Mouse (Mus musculus): ENCODE results near the gene Degs2. TPM values are rescaled to one million over a fixed set of nuclear protein-coding genes. Genes with fewer than 3 reads are reported as not detected.
"Not testable (repeated sequence)": the region's sequence is repeated elsewhere in the genome, so short reads cannot be mapped to it uniquely, and the experiment has no call there.

Degs2 gene
- polyA plus RNA-seq, 1 experiment from 2014 or later: 12.1 TPM

GRCm38 (mm10) chr12:108734386-108734785 is 32.3 kb upstream of the Degs2 start:
- Histone ChIP-seq H3K4me2 (replicated peaks; ENCODE audit: low read depth, low read length) (no peak overlapping the region), H3K4me1 (ENCODE audit: insufficient read depth, low read length) (no peaks in the 10 kb centered on the region), H3K36me3 (ENCODE audit: insufficient read depth, low read length) (no peaks in the 10 kb centered on the region), H3K4me3 (ENCODE audit: low read length) (no peak overlapping the region), H3K9me3 (ENCODE audit: low read length) (no peaks in the 10 kb centered on the region), H3K27me3 (ENCODE audit: insufficient read depth, low read length) (no peaks in the 10 kb centered on the region), H3K27ac (ENCODE audit: low read length) (no peak overlapping the region), H3K9ac (replicated peaks; ENCODE audit: low read length) (no peak overlapping the region)
- 89% methylated on average over 2 of the region's 2 CpGs for WGBS
- no peak for ATAC-seq (ENCODE audit: low FRiP score, low TSS enrichment)

DNA sequence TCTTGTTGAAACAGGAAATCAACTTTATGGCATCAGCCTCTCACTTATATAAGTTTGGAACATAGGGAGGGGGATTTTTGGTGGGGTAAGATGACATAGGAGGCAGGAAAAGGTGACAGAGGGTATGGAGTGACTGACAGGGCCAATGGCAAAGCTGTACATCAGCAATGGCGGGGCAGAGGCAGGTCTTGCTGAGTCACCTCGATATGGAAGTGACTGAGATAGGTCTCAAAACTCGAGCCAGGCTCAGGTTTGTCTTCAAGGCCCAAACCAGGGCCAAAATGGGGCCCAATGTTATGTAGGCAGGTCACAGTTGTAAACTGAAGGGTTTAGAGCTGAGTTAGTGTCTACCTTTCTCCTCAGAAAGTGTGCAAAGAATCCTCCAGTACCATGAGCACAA is 21.7 kb upstream of the Degs2 start:
- Histone ChIP-seq H3K4me3 (ENCODE audit: low read length) (no peak overlapping the region), H3K27me3 (ENCODE audit: insufficient read depth, low read length) (no peaks in the 10 kb centered on the region), H3K9me3 (ENCODE audit: low read length) (peaks cover 7% of the 10 kb centered on the region; the same call in 1 of the 2 replicates), H3K4me2 (replicated peaks; ENCODE audit: low read depth, low read length) (no peak overlapping the region), H3K4me1 (ENCODE audit: insufficient read depth, low read length) (no peaks in the 10 kb centered on the region), H3K9ac (replicated peaks; ENCODE audit: low read length) (no peak overlapping the region), H3K36me3 (ENCODE audit: insufficient read depth, low read length) (no peaks in the 10 kb centered on the region), H3K27ac (ENCODE audit: low read length) (no peak overlapping the region)
- WGBS: 88% methylated on average over 3 of the region's 3 CpGs
- ATAC-seq (ENCODE audit: low FRiP score, low TSS enrichment): no peak

GRCm38 (mm10) chr12:108722464-108722863 is 20.3 kb upstream of the Degs2 start:
- H3K27me3 ChIP-seq (ENCODE audit: insufficient read depth, low read length): no peaks in the 10 kb centered on the region
- no peak overlapping the region for H3K9ac ChIP-seq (replicated peaks; ENCODE audit: low read length)
- no peak overlapping the region for H3K4me3 ChIP-seq (ENCODE audit: low read length)
- H3K4me2 ChIP-seq (replicated peaks; ENCODE audit: low read depth, low read length): no peak overlapping the region
- H3K36me3 ChIP-seq (ENCODE audit: insufficient read depth, low read length): no peaks in the 10 kb centered on the region
- WGBS: 88% methylated on average over 4 of the region's 4 CpGs
- H3K9me3 ChIP-seq (ENCODE audit: low read length): peaks cover 8% of the 10 kb centered on the region
- no peaks in the 10 kb centered on the region for H3K4me1 ChIP-seq (ENCODE audit: insufficient read depth, low read length)
- ATAC-seq (ENCODE audit: low FRiP score, low TSS enrichment): no peak
- H3K27ac ChIP-seq (ENCODE audit: low read length): no peak overlapping the region

- 82% methylated on average over 3 of the region's 3 CpGs for WGBS
- no peak overlapping the region for H3K4me2 ChIP-seq (replicated peaks; ENCODE audit: low read depth, low read length)
- ATAC-seq (ENCODE audit: low FRiP score, low TSS enrichment): no peak
Measured at GRCm38 (mm10) chr12:108718485-108718884, 16.4 kb upstream of the Degs2 start.

GRCm38 (mm10) chr12:108715854-108716253 is 13.7 kb upstream of the Degs2 start:
- H3K27me3 ChIP-seq (ENCODE audit: insufficient read depth, low read length): no peaks in the 10 kb centered on the region
- H3K27ac ChIP-seq (ENCODE audit: low read length): no peak overlapping the region
- no peak overlapping the region for H3K4me3 ChIP-seq (ENCODE audit: low read length)
- H3K4me1 ChIP-seq (ENCODE audit: insufficient read depth, low read length): no peaks in the 10 kb centered on the region
- peaks cover 5% of the 10 kb centered on the region; the same call in 1 of the 2 replicates for H3K9me3 ChIP-seq (ENCODE audit: low read length)
- H3K36me3 ChIP-seq (ENCODE audit: insufficient read depth, low read length): no peaks in the 10 kb centered on the region
- WGBS: 80% methylated on average over 5 of the region's 5 CpGs
- ATAC-seq (ENCODE audit: low FRiP score, low TSS enrichment): no peak
- H3K4me2 ChIP-seq (replicated peaks; ENCODE audit: low read depth, low read length): no peak overlapping the region
- H3K9ac ChIP-seq (replicated peaks; ENCODE audit: low read length): no peak overlapping the region

More at GRCm38 (mm10) chr12:108718485-108718884, 16.4 kb upstream of the Degs2 start:
- H3K4me1 ChIP-seq (ENCODE audit: insufficient read depth, low read length): no peaks in the 10 kb centered on the region
- H3K9ac ChIP-seq (replicated peaks; ENCODE audit: low read length): no peak overlapping the region
- H3K4me3 ChIP-seq (ENCODE audit: low read length): no peak overlapping the region
- H3K36me3 ChIP-seq (ENCODE audit: insufficient read depth, low read length): no peaks in the 10 kb centered on the region
- no peaks in the 10 kb centered on the region for H3K27me3 ChIP-seq (ENCODE audit: insufficient read depth, low read length)
- H3K9me3 ChIP-seq (ENCODE audit: low read length): peaks cover 8% of the 10 kb centered on the region; the same call in 1 of the 2 replicates
- H3K27ac ChIP-seq (ENCODE audit: low read length): no peak overlapping the region

DNA sequence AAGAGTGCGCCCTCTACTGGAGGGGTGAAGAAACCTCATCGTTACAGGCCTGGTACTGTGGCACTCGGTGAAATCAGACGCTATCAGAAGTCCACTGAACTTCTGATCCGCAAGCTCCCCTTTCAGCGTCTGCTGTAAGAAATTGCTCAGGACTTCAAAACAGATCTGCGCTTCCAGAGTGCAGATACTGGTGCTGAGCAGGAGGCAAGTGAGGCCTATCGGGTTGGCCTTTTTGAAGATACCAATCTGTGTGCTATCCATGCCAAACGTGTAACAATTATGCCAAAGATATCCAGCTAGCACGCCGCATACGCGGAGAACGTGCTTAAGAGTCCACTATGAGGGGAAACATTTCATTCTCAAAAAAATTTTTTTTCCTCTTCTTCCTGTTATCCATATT is 11.9 kb upstream of the Degs2 start:
- not testable (repeated sequence) for H3K36me3 ChIP-seq (ENCODE audit: insufficient read depth, low read length); H3K27ac ChIP-seq (ENCODE audit: low read length); H3K9ac ChIP-seq (replicated peaks; ENCODE audit: low read length); ATAC-seq (ENCODE audit: low FRiP score, low TSS enrichment); H3K9me3 ChIP-seq (ENCODE audit: low read length); H3K27me3 ChIP-seq (ENCODE audit: insufficient read depth, low read length); H3K4me2 ChIP-seq (replicated peaks; ENCODE audit: low read depth, low read length); H3K4me1 ChIP-seq (ENCODE audit: insufficient read depth, low read length); H3K4me3 ChIP-seq (ENCODE audit: low read length)
- 95% methylated on average over 14 of the region's 14 CpGs for WGBS

DNA sequence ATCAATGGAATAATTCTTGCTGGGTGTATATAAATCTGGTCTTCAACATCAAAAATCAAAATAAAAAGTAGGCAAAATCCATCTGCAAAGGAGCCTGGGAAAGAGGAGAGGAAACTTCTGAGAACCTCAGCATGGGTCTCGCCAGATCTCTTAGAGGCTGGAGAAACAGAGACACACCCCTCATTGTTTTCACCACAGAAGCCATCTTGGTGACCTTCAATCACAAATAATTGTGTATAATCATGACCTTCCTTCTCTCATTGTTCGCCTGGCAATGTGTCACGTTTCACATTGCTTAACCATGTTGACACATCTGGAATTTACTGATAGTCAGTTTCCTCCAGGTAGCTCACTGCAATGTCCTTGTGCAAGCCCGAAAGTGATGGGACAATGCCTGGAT is 10.4 kb upstream of the Degs2 start:
- Histone ChIP-seq H3K36me3 (ENCODE audit: insufficient read depth, low read length) (no peaks in the 10 kb centered on the region), H3K9me3 (ENCODE audit: low read length) (peaks cover 5% of the 10 kb centered on the region; the same call in 1 of the 2 replicates), H3K27ac (ENCODE audit: low read length) (no peak overlapping the region), H3K4me3 (ENCODE audit: low read length) (no peak overlapping the region), H3K27me3 (ENCODE audit: insufficient read depth, low read length) (no peaks in the 10 kb centered on the region), H3K9ac (replicated peaks; ENCODE audit: low read length) (no peak overlapping the region), H3K4me2 (replicated peaks; ENCODE audit: low read depth, low read length) (no peak overlapping the region), H3K4me1 (ENCODE audit: insufficient read depth, low read length) (peaks cover 6% of the 10 kb centered on the region; the same call in 1 of the 2 replicates)
- ATAC-seq (ENCODE audit: low FRiP score, low TSS enrichment): no peak
- 80% methylated on average over 4 of the region's 4 CpGs for WGBS

DNA sequence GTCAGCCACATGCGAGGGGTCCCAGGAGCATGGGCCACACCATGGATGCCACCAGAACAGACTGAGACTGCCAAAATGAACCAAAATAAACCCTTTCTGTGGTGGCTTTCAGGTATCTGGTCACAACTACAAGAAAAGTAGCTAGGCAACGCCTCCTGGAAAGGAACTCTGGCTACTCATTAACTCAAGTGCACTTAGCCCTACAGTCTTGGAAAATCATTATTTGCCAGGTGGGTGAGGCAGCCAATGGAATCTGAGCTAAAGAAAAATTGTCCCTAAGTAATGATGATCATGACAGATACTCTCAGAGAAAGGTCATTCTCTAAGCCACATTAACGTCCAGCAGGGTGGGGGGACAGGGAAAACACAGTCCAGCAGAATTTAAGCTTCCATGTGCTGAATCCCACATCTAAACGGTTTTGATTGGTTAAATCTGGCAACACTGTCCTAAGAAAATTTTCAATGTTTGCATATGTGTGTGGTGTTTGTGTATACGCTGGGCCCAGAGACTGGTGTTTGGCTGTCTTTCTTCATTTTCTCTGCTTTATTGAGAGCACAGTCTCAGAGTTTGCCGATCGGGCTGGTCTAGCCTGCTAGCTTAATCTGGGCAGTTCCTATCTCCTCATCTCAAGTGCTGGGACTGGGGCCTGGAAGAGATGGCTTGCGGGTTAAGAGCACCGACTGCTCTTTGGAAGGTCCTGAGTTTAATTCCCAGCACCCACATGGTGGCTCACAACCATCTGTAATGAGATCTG is 8.9 kb upstream of the Degs2 start:
- no peak overlapping the region for H3K4me3 ChIP-seq (ENCODE audit: low read length)
- ATAC-seq (ENCODE audit: low FRiP score, low TSS enrichment): peak; percentile 73
- peak overlapping the region; percentile 33; the same call in 1 of the 2 replicates for H3K4me2 ChIP-seq (replicated peaks; ENCODE audit: low read depth, low read length)
- no peaks in the 10 kb centered on the region for H3K9me3 ChIP-seq (ENCODE audit: low read length)
- H3K4me1 ChIP-seq (ENCODE audit: insufficient read depth, low read length): peaks cover 6% of the 10 kb centered on the region; the same call in 1 of the 2 replicates
- no peaks in the 10 kb centered on the region for H3K36me3 ChIP-seq (ENCODE audit: insufficient read depth, low read length)
- no peaks in the 10 kb centered on the region for H3K27me3 ChIP-seq (ENCODE audit: insufficient read depth, low read length)
- peak overlapping the region; percentile 90 for H3K27ac ChIP-seq (ENCODE audit: low read length)
- 67% methylated on average over 9 of the region's 9 CpGs for WGBS
- H3K9ac ChIP-seq (replicated peaks; ENCODE audit: low read length): no peak overlapping the region

- Histone ChIP-seq H3K27ac (ENCODE audit: low read length) (peak overlapping the region; percentile 90), H3K4me1 (ENCODE audit: insufficient read depth, low read length) (peaks cover 6% of the 10 kb centered on the region; the same call in 1 of the 2 replicates), H3K27me3 (ENCODE audit: insufficient read depth, low read length) (no peaks in the 10 kb centered on the region), H3K4me2 (replicated peaks; ENCODE audit: low read depth, low read length) (peak overlapping the region; percentile 33; the same call in 1 of the 2 replicates), H3K9me3 (ENCODE audit: low read length) (no peaks in the 10 kb centered on the region), H3K4me3 (ENCODE audit: low read length) (no peak overlapping the region), H3K9ac (replicated peaks; ENCODE audit: low read length) (no peak overlapping the region), H3K36me3 (ENCODE audit: insufficient read depth, low read length) (no peaks in the 10 kb centered on the region)
- ATAC-seq (ENCODE audit: low FRiP score, low TSS enrichment): 0 out of 2 replicates have a peak, but pooled peaks have one; percentile 35
- 81% methylated on average over 6 of the region's 6 CpGs for WGBS
Measured at GRCm38 (mm10) chr12:108709964-108710765, 8.1 kb upstream of the Degs2 start.
